ENCODE assay signal across 25 mouse cellular contexts in genomic region chr15:78999586-78999985, GRCm38 (mm10). TPM values are rescaled to one million over a fixed set of nuclear protein-coding genes. Genes with fewer than 3 reads are reported as not detected.
DNase-seq lines count a peak whose midpoint lies in the region; ATAC-seq and TF ChIP-seq lines count a peak whose summit lies in the region.
"Had no signal": no experiment of that assay in that cellular context is flagged by ENCODE, and none has a peak within 500 bp of the region (broad histone marks: within the 10 kb centered on the region; RNA-seq: fewer than 3 reads in every experiment).

No protein-coding gene starts in this region.

- no peak overlapping the region for H3K4me3 ChIP-seq in limb, embryonic 13.5 days
- no peak overlapping the region for H3K4me3 ChIP-seq in limb, embryonic 10.5 days
- no peak overlapping the region for H3K4me3 ChIP-seq in liver, postnatal 0 days (ENCODE audit: low read depth, low read length)
- H3K4me3 ChIP-seq: forebrain, embryonic 13.5 days; heart, adult 2 months; left cerebral cortex, adult 2 months; limb, embryonic 12.5 days; liver, embryonic 13.5 days; lung, embryonic 15.5 days; midbrain, embryonic 10.5 days had no signal

- ATAC-seq in cerebellum, adult (ENCODE audit: insufficient number of reproducible peaks, low FRiP score, low TSS enrichment) = peak; percentile 13; the same call in 1 of the 2 replicates
- no peak for ATAC-seq in limb, embryonic 13.5 days (ENCODE audit: low FRiP score, low read depth)
- no peak for ATAC-seq in liver, postnatal 0 days
- ATAC-seq: forebrain, embryonic 13.5 days; inflammation-experienced regulatory T-cells, adult 6 months had no signal

- peaks cover 99% of the 10 kb centered on the region for H3K36me3 ChIP-seq in limb, embryonic 13.5 days
- peaks cover 97% of the 10 kb centered on the region for H3K36me3 ChIP-seq in limb, embryonic 10.5 days
- peaks cover 59% of the 10 kb centered on the region for H3K36me3 ChIP-seq in liver, postnatal 0 days (replicated peaks; ENCODE audit: insufficient read depth, low read length)

- no peak for TF ChIP-seq CTCF in liver, postnatal 0 days (IDR thresholded peaks at IDR 0.05; ENCODE audit: low read depth)

- no peak overlapping the region for H3K4me2 ChIP-seq in limb, embryonic 13.5 days (replicated peaks)
- no peak overlapping the region for H3K4me2 ChIP-seq in liver, postnatal 0 days (ENCODE audit: low read depth, low read length)
- H3K4me2 ChIP-seq: forebrain, embryonic 13.5 days; limb, embryonic 12.5 days; liver, embryonic 13.5 days; lung, embryonic 15.5 days had no signal

- TF ChIP-seq EP300 in liver, postnatal 0 days (IDR thresholded peaks at IDR 0.05; ENCODE audit: low read depth) = no peak

- peak overlapping the region; percentile 28; the same call in 1 of the 2 replicates for H3K27ac ChIP-seq in limb, embryonic 13.5 days
- H3K27ac ChIP-seq in limb, embryonic 10.5 days = no peak overlapping the region
- no peak overlapping the region for H3K27ac ChIP-seq in liver, postnatal 0 days (ENCODE audit: low read depth)
- H3K27ac ChIP-seq: forebrain, embryonic 13.5 days; heart, adult 2 months; left cerebral cortex, adult 2 months; limb, embryonic 12.5 days; liver, embryonic 13.5 days; lung, embryonic 15.5 days; midbrain, embryonic 10.5 days had no signal

- no peaks in the 10 kb centered on the region for H3K4me1 ChIP-seq in limb, embryonic 13.5 days
- peaks cover 18% of the 10 kb centered on the region; the same call in 1 of the 2 replicates for H3K4me1 ChIP-seq in limb, embryonic 10.5 days
- peaks cover 10% of the 10 kb centered on the region for H3K4me1 ChIP-seq in liver, postnatal 0 days (ENCODE audit: insufficient read depth)
- H3K4me1 ChIP-seq: forebrain, embryonic 13.5 days; limb, embryonic 12.5 days; lung, embryonic 15.5 days had no signal

- 82% methylated on average over 11 of the region's 11 CpGs for WGBS in limb, embryonic 13.5 days
- WGBS in limb, embryonic 10.5 days = 86% methylated on average over 11 of the region's 11 CpGs
- 81% methylated on average over 11 of the region's 11 CpGs for WGBS in liver, postnatal 0 days (ENCODE audit: insufficient replicate concordance)

- H3K9me3 ChIP-seq in limb, embryonic 13.5 days = no peaks in the 10 kb centered on the region
- H3K9me3 ChIP-seq in limb, embryonic 10.5 days (replicated peaks) = no peaks in the 10 kb centered on the region
- H3K9me3 ChIP-seq in liver, postnatal 0 days (ENCODE audit: low read length) = no peaks in the 10 kb centered on the region
- H3K9me3 ChIP-seq: forebrain, embryonic 13.5 days; limb, embryonic 12.5 days; liver, embryonic 13.5 days; lung, embryonic 15.5 days; midbrain, embryonic 10.5 days had no signal

- H3K9ac ChIP-seq in limb, embryonic 13.5 days = no peak overlapping the region
- H3K9ac ChIP-seq in liver, postnatal 0 days (replicated peaks) = no peak overlapping the region
- H3K9ac ChIP-seq: forebrain, embryonic 13.5 days; limb, embryonic 12.5 days; liver, embryonic 13.5 days; lung, embryonic 15.5 days had no signal

- no peak for DNase-seq in cerebellum, postnatal 4 days (ENCODE audit: low spot score in 2 of 2)
- no peak for DNase-seq in limb, embryonic 10.5 days (ENCODE audit: low spot score)
- peak; percentile 47 to 59 for DNase-seq in cerebellum, postnatal 10 days
- peak; percentile 54 for DNase-seq in thymus, postnatal 4 days
- DNase-seq in liver, postnatal 0 days = no peak
- DNase-seq in urinary bladder, postnatal 4 days (ENCODE audit: low spot score in 2 of 2) = no peak
- DNase-seq: adrenal gland, adult 2 months; gastrocnemius, postnatal 25 days; heart, adult 2 months; heart, postnatal 36 days; kidney, adult 8-10 months; kidney, postnatal 4 days; layer of hippocampus, adult 9-11 months; liver, embryonic 13.5 days; lung, postnatal 4 days; right cerebral cortex, postnatal 4 days had no signal

- H3K27me3 ChIP-seq in limb, embryonic 13.5 days = no peaks in the 10 kb centered on the region
- no peaks in the 10 kb centered on the region for H3K27me3 ChIP-seq in limb, embryonic 10.5 days (ENCODE audit: low read depth, poor library complexity, severe bottlenecking)
- H3K27me3 ChIP-seq in liver, postnatal 0 days (ENCODE audit: insufficient read depth, low read length) = no peaks in the 10 kb centered on the region
- H3K27me3 ChIP-seq: forebrain, embryonic 13.5 days; limb, embryonic 12.5 days; liver, embryonic 13.5 days; lung, embryonic 15.5 days had no signal

RNA-seq across cellular contexts. Expression of gene H1f0, which starts 28.7 kb away (rescaled TPM):
- 558 and 589 TPM in 2 replicates for polyA plus RNA-seq in limb, embryonic 13.5 days (2015; fragmentation: Nextera tagmentation; extraction: Ambion mirVana)
- 330 and 448 TPM in 2 replicates for polyA plus RNA-seq in limb, embryonic 10.5 days (2016; fragmentation: Nextera tagmentation; extraction: Ambion mirVana)
- polyA plus RNA-seq in liver, postnatal 0 days (2015; fragmentation: Nextera tagmentation; extraction: Ambion mirVana) = 125 and 140 TPM in 2 replicates

RNA-seq across cellular contexts. Expression of gene Galr3, which starts 42.1 kb away (rescaled TPM):
- not detected in 2 replicates for polyA plus RNA-seq in limb, embryonic 13.5 days (2015; fragmentation: Nextera tagmentation; extraction: Ambion mirVana)
- 0.13 TPM in 1 of 2 replicates, not detected in the other for polyA plus RNA-seq in limb, embryonic 10.5 days (2016; fragmentation: Nextera tagmentation; extraction: Ambion mirVana)
- 0.08 and 0.16 TPM in 2 replicates for polyA plus RNA-seq in liver, postnatal 0 days (2015; fragmentation: Nextera tagmentation; extraction: Ambion mirVana)
- polyA plus RNA-seq: forebrain, embryonic 13.5 days; heart, adult 2 months; heart, embryonic 14.5 days; inflammation-experienced regulatory T-cells, adult 6 months; limb, embryonic 12.5 days; lung, embryonic 15.5 days; midbrain, embryonic 10.5 days had no signal

RNA-seq across cellular contexts. Expression of gene Triobp, which starts 52.1 kb away (rescaled TPM):
- polyA plus RNA-seq in limb, embryonic 13.5 days (2015; fragmentation: Nextera tagmentation; extraction: Ambion mirVana) = 42.0 and 50.2 TPM in 2 replicates
- 47.9 and 54.6 TPM in 2 replicates for polyA plus RNA-seq in limb, embryonic 10.5 days (2016; fragmentation: Nextera tagmentation; extraction: Ambion mirVana)
- polyA plus RNA-seq in liver, postnatal 0 days (2015; fragmentation: Nextera tagmentation; extraction: Ambion mirVana) = 11.9 and 12.7 TPM in 2 replicates

Comparison
In these comparisons a context has a peak if more than half of its experiments do, and no peak if none do; other contexts are left out.
1. DNase-seq: peak in cerebellum, postnatal 10 days (2 of 2) and thymus, postnatal 4 days (single experiment); none in cerebellum, postnatal 4 days (0 of 2), limb, embryonic 10.5 days (single experiment), liver, postnatal 0 days (single experiment) and urinary bladder, postnatal 4 days (0 of 2).